Mouse (Mus musculus) spleen, adult 2 months (tissue): ENCODE measurements at regions not wholly inside any gene's neighbourhood (a gene's known extent, or its start where the extent isn't known, plus 50 kb on each side); places are given as distances from the start of the nearest gene placed in this dataset.

Experiments
- CTCF ChIP-seq: fragments of 200-500 bp; IDR thresholded peaks from 2 replicates; pipeline ENCODE4 v1.5.1; 2011; ENCODE audit warnings: mild to moderate bottlenecking, inconsistent platforms; ENCODE audit not compliant: insufficient read depth, insufficient read length, insufficient replicate concordance; ENCODE audit errors: extremely low read depth
- POLR2A ChIP-seq: fragments of 200-500 bp; IDR thresholded peaks from 2 replicates; pipeline ENCODE4 v1.6.1; 2011; ENCODE audit warnings: low read depth, low read length, inconsistent platforms

DNA sequence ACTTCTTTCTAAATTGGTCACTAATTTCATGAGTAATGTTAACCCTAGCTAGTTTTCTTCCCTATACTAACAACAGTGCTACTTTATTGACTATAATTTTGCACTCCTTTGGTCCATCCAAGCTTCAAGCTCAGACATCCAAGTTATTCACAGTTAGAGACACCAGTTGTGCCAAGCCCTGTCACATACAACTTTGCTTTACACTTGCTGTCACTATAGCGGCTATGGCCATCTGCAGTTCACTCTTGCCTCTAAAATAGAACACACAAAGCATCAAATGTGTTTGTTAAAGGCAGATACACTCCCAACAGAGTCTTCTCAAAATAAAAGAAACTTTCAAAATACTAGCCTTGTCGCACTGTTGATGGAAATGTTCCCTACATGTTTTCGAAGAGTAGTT is 236.0 kb upstream of the Cblb start:
- TF ChIP-seq POLR2A, result no peak
- TF ChIP-seq CTCF, result no peak
